Mouse (Mus musculus) ovary, adult 18-20 months (tissue): Measurements from ENCODE around the gene Med12l.

Experiments
- DNase-seq: peaks from one replicate; pipeline ENCODE4 v3.0.0; 2022; ENCODE audit warnings: low spot score, mixed read lengths

Med12l gene

GRCm38 (mm10) chr3:59005271-59005995 lies at the start of gene Med12l:
TSS of gene Med12l (plus strand) at chr3:59005825.
- DNase-seq, result peak; percentile 26

- no peak for DNase-seq
These were observed 44.5 kb upstream of the Med12l start for GRCm38 (mm10) chr3:58961166-58961565.

GRCm38 (mm10) chr3:58977413-58977812 lies 28.2 kb upstream of the Med12l start:
- DNase-seq, result no peak

GRCm38 (mm10) chr3:58977906-58978622 lies 27.6 kb upstream of the Med12l start:
- no peak for DNase-seq

- DNase-seq, result no peak
These were observed 25.0 kb upstream of the Med12l start for GRCm38 (mm10) chr3:58980579-58980978.

- peak; percentile 19 for DNase-seq
These were observed 22.5 kb upstream of the Med12l start for GRCm38 (mm10) chr3:58982896-58983837.

GRCm38 (mm10) chr3:58983838-58984598 lies 21.6 kb upstream of the Med12l start:
- no peak for DNase-seq

GRCm38 (mm10) chr3:58985816-58986215 lies 19.8 kb upstream of the Med12l start:
- DNase-seq, result no peak

GRCm38 (mm10) chr3:58989374-58989773 lies 16.3 kb upstream of the Med12l start:
- DNase-seq, result no peak

GRCm38 (mm10) chr3:58990556-58990955 lies 15.1 kb upstream of the Med12l start:
- DNase-seq, result no peak

- DNase-seq, result no peak
These were observed 13.5 kb upstream of the Med12l start for GRCm38 (mm10) chr3:58992122-58992521.

GRCm38 (mm10) chr3:58993619-58994018 lies 12.0 kb upstream of the Med12l start:
- DNase-seq, result no peak

- no peak for DNase-seq
These were observed 1.9 kb upstream of the Med12l start for GRCm38 (mm10) chr3:59003756-59004155.

- DNase-seq, result peak; percentile 12
These were observed 538 bp downstream of the Med12l start for GRCm38 (mm10) chr3:59005996-59006730.

- peak; percentile 69 for DNase-seq
These were observed 1.3 kb downstream of the Med12l start for GRCm38 (mm10) chr3:59006731-59007441.

- DNase-seq, result no peak
These were observed 4.7 kb downstream of the Med12l start for GRCm38 (mm10) chr3:59010276-59010675.

- no peak for DNase-seq
These were observed 10.2 kb downstream of the Med12l start for GRCm38 (mm10) chr3:59015698-59016412.

GRCm38 (mm10) chr3:59016501-59016900 lies 10.9 kb downstream of the Med12l start:
- no peak for DNase-seq

GRCm38 (mm10) chr3:59021236-59021635 lies 15.6 kb downstream of the Med12l start:
- no peak for DNase-seq

GRCm38 (mm10) chr3:59022251-59022650 lies 16.6 kb downstream of the Med12l start:
- DNase-seq, result no peak
